Mouse (Mus musculus) megakaryocyte, embryonic 14.5 days (primary cell): ENCODE data around the gene Cdc42bpa.

Experiments used
- FLI1 ChIP-seq: IDR thresholded peaks from 2 replicates; pipeline ENCODE4 v1.6.1; 2012; ENCODE audit warnings: low read length, inconsistent platforms, mixed read lengths
- GATA1 ChIP-seq: IDR thresholded peaks from 3 replicates; pipeline ENCODE4 v1.6.1; 2012; ENCODE audit warnings: mixed read lengths, low read length, inconsistent platforms, borderline replicate concordance

DNA sequence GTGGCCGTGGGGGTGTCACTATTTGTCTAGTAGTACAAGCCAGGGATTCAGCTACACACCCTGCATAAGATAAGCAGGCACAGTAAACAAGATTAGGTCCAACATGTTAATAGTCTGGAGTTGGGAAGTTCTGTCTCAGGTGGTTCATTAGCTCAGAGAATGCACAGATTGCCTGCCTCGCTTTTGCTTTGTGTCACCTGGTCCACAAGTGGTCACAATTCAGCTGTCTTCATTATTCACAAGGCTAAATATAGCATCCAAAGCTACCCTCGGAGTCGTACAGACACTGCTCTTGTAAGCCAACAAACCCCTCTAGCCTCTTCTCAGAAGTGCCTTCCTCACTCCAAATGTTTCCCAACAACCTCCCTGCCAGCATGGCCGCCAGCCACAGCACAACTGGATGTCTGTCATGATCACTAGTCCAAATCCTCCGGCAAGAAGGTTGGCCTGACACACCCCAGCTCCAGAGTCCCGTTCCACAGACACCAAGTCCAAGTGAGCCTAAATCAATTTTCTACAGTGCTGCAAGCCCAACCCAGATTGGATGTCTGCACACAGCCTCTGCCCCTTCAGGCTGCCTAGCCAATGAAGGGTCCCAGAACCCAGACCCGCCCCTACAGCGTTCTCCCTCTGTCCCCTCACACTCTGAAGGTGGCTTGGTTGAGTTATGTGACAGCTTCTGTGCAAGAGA is 234.7 kb downstream of the Cdc42bpa start:
- TF ChIP-seq GATA1, result no peak
- TF ChIP-seq FLI1, result no peak
